Comparison of ENCODE assay signal across 15 mouse cellular contexts in the genomic region with DNA sequence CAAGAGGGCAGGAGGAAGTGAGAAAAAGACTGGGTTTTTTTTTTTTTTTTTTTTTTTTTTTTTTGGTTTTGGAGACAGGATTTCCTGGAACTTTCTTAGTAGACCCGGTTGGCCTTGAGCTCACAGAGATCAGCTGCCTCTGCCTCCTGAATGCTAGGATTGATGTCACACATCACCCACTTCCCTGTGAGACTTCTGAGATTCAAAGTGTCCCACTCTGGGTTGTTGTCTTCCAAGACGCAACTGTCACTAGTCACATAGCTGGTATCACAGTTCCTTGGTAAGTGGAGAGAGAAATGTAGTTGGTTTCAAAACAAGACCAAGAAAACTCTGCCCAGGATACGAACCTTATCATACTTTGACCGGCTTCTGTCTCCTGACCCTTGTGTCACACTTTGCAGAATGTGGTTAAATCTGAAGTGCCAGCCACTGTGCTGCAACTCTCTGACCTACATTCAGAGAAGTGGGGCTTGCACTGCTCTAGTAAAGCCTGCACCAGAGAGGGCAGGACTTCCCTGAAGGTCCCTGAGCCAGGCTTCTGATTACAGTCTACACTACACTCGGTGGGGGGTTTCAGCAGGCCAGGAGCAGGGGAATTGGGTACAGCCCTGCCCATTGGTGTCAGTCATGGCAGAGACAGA. TPM values are rescaled to one million over a fixed set of nuclear protein-coding genes. Genes with fewer than 3 reads are reported as not detected.
DNase-seq lines count a peak whose midpoint lies in the region; ATAC-seq and TF ChIP-seq lines count a peak whose summit lies in the region.
"Had no signal": no experiment of that assay in that cellular context is flagged by ENCODE, and none has a peak within 500 bp of the region (broad histone marks: within the 10 kb centered on the region; RNA-seq: fewer than 3 reads in every experiment).

No protein-coding gene starts in this region.

- intact Hi-C loops in heart, adult 2 months (cut with DNase I) = no loop called here

- peak; percentile 83 for ATAC-seq in megakaryocyte progenitor cell, adult 5-6 weeks (replicated peaks; ENCODE audit: poor library complexity)
- no peak for ATAC-seq in kidney, embryonic 15.5 days (replicated peaks; ENCODE audit: low FRiP score)
- no peak for ATAC-seq in forebrain, embryonic 14.5 days
- ATAC-seq: forebrain, embryonic 16.5 days; intestine, postnatal 0 days; Patski had no signal

- no peaks in the 10 kb centered on the region for H3K4me1 ChIP-seq in heart, adult 2 months (ENCODE audit: control insufficient read depth, insufficient read depth, low read length)
- peaks cover 4% of the 10 kb centered on the region; the same call in 1 of the 2 replicates for H3K4me1 ChIP-seq in brown adipose tissue, adult 24 weeks (ENCODE audit: control insufficient read depth, insufficient read depth, insufficient read length, low read length)
- H3K4me1 ChIP-seq in kidney, embryonic 15.5 days = no peaks in the 10 kb centered on the region
- no peaks in the 10 kb centered on the region for H3K4me1 ChIP-seq in forebrain, embryonic 14.5 days (ENCODE audit: control insufficient read depth, insufficient read depth, low read length)
- H3K4me1 ChIP-seq: neural tube, embryonic 15.5 days had no signal

- no peak for TF ChIP-seq EP300 in heart, adult 2 months (IDR thresholded peaks at IDR 0.05; ENCODE audit: insufficient read depth, low read depth, low read length)

- WGBS in heart, adult 2 months = 38% methylated on average over 5 of the region's 5 CpGs
- 76% methylated on average over 5 of the region's 5 CpGs for WGBS in kidney, embryonic 15.5 days
- 86% methylated on average over 5 of the region's 5 CpGs for WGBS in forebrain, embryonic 14.5 days

- no peak overlapping the region for H3K27ac ChIP-seq in heart, adult 2 months
- H3K27ac ChIP-seq in brown adipose tissue, adult 24 weeks (replicated peaks; ENCODE audit: low read depth, low read length) = peak overlapping the region; percentile 40
- H3K27ac ChIP-seq in kidney, embryonic 15.5 days = no peak overlapping the region
- H3K27ac ChIP-seq in forebrain, embryonic 14.5 days (ENCODE audit: low read depth, low read length) = no peak overlapping the region
- H3K27ac ChIP-seq: neural tube, embryonic 15.5 days had no signal

- TF ChIP-seq POLR2A in heart, adult 2 months (IDR thresholded peaks at IDR 0.05; ENCODE audit: insufficient read depth, low read depth, low read length) = no peak

- no peak for TF ChIP-seq CTCF in heart, adult 2 months (IDR thresholded peaks at IDR 0.05)

- peak; percentile 88 for DNase-seq in heart, adult 11 months
- DNase-seq in heart, adult 2 months = no peak
- DNase-seq in A20 (ENCODE audit: low read depth, low spot score) = peak; percentile 7
- DNase-seq in urinary bladder, adult 18-20 months (ENCODE audit: low spot score in 2 of 2) = no peak
- no peak for DNase-seq in forebrain, embryonic 14.5 days (ENCODE audit: low spot score)
- DNase-seq: cerebellum, postnatal 14 days; heart, postnatal 36 days; right cerebral cortex, postnatal 4 days had no signal

- no peaks in the 10 kb centered on the region for H3K79me2 ChIP-seq in heart, adult 2 months (replicated peaks; ENCODE audit: control insufficient read depth, insufficient read depth, low read length)

- no peak overlapping the region for H3K9ac ChIP-seq in heart, adult 2 months (ENCODE audit: low read depth, low read length)
- H3K9ac ChIP-seq in kidney, embryonic 15.5 days = no peak overlapping the region
- H3K9ac ChIP-seq in forebrain, embryonic 14.5 days (ENCODE audit: low read length) = no peak overlapping the region
- H3K9ac ChIP-seq: neural tube, embryonic 15.5 days had no signal

- no peak overlapping the region for H3K4me2 ChIP-seq in kidney, embryonic 15.5 days
- H3K4me2 ChIP-seq in forebrain, embryonic 14.5 days (ENCODE audit: low read length) = no peak overlapping the region
- H3K4me2 ChIP-seq: neural tube, embryonic 15.5 days had no signal

- H3K4me3 ChIP-seq in heart, adult 2 months = no peak overlapping the region
- H3K4me3 ChIP-seq in brown adipose tissue, adult 24 weeks (ENCODE audit: insufficient read depth, low read depth, low read length) = no peak overlapping the region
- no peak overlapping the region for H3K4me3 ChIP-seq in kidney, embryonic 15.5 days (replicated peaks)
- H3K4me3 ChIP-seq in forebrain, embryonic 14.5 days (ENCODE audit: low read depth, low read length) = no peak overlapping the region
- H3K4me3 ChIP-seq: neural tube, embryonic 15.5 days had no signal

- no peaks in the 10 kb centered on the region for H3K36me3 ChIP-seq in heart, adult 2 months (ENCODE audit: control insufficient read depth, insufficient read depth, low read length)
- no peaks in the 10 kb centered on the region for H3K36me3 ChIP-seq in kidney, embryonic 15.5 days
- no peaks in the 10 kb centered on the region for H3K36me3 ChIP-seq in forebrain, embryonic 14.5 days (ENCODE audit: control insufficient read depth, insufficient read depth, low read length)
- H3K36me3 ChIP-seq: neural tube, embryonic 15.5 days had no signal

- H3K9me3 ChIP-seq in kidney, embryonic 15.5 days (replicated peaks) = no peaks in the 10 kb centered on the region
- no peaks in the 10 kb centered on the region for H3K9me3 ChIP-seq in forebrain, embryonic 14.5 days (replicated peaks; ENCODE audit: control insufficient read depth, low read length)
- H3K9me3 ChIP-seq: neural tube, embryonic 15.5 days had no signal

- H3K27me3 ChIP-seq in heart, adult 2 months (ENCODE audit: control insufficient read depth, insufficient read depth, low read length) = no peaks in the 10 kb centered on the region
- no peaks in the 10 kb centered on the region for H3K27me3 ChIP-seq in kidney, embryonic 15.5 days
- H3K27me3 ChIP-seq in forebrain, embryonic 14.5 days (replicated peaks; ENCODE audit: control insufficient read depth, insufficient read depth, low read length) = no peaks in the 10 kb centered on the region
- H3K27me3 ChIP-seq: neural tube, embryonic 15.5 days; Patski had no signal

RNA-seq across cellular contexts. Expression of a gene that starts 14.5 kb away (rescaled TPM):
- 10 to 100 TPM; 17.9 to 19.8 TPM for total RNA-seq in heart, adult 2 months (2021)
- polyA plus RNA-seq in heart, adult 2 months (2012; rRNA removed) = 19.6 and 44.5 TPM in 2 replicates
- polyA plus RNA-seq in brown adipose tissue, adult 24 weeks (2012; ENCODE audit: insufficient read depth, insufficient read length, missing spikeins) = 61.2 and 63.9 TPM in 2 replicates
- total RNA-seq in megakaryocyte progenitor cell, adult 5-6 weeks (2015) = 5.9 and 7.6 TPM in 2 replicates
- total RNA-seq in megakaryocyte progenitor cell, adult 5-6 weeks (2017) = 4.5 and 6.7 TPM in 2 replicates
- 18.2 and 20.8 TPM in 2 replicates for polyA plus RNA-seq in kidney, embryonic 15.5 days (2015; fragmentation: Nextera tagmentation; extraction: Ambion mirVana)
- 2.4 and 3.5 TPM in 2 replicates for polyA plus RNA-seq in forebrain, embryonic 14.5 days (2014; fragmentation: Nextera tagmentation; extraction: Ambion mirVana)

RNA-seq across cellular contexts. Expression of a gene that starts 50.7 kb away (rescaled TPM):
- 10 to 100 TPM; 19.9 to 23.7 TPM for total RNA-seq in heart, adult 2 months (2021)
- polyA plus RNA-seq in heart, adult 2 months (2012; rRNA removed) = 7.5 and 14.2 TPM in 2 replicates
- 15.9 and 22.5 TPM in 2 replicates for polyA plus RNA-seq in brown adipose tissue, adult 24 weeks (2012; ENCODE audit: insufficient read depth, insufficient read length, missing spikeins)
- 106 and 109 TPM in 2 replicates for total RNA-seq in megakaryocyte progenitor cell, adult 5-6 weeks (2015)
- total RNA-seq in megakaryocyte progenitor cell, adult 5-6 weeks (2017) = 55.6 and 61.3 TPM in 2 replicates
- 65.5 and 67.1 TPM in 2 replicates for polyA plus RNA-seq in kidney, embryonic 15.5 days (2015; fragmentation: Nextera tagmentation; extraction: Ambion mirVana)
- 75.5 and 86.8 TPM in 2 replicates for polyA plus RNA-seq in forebrain, embryonic 14.5 days (2014; fragmentation: Nextera tagmentation; extraction: Ambion mirVana)

Comparison
In these comparisons a context has a peak if more than half of its experiments do, and no peak if none do; other contexts are left out.
1. DNase-seq: peak in heart, adult 11 months (single experiment) and A20 (single experiment); none in heart, adult 2 months (0 of 2), urinary bladder, adult 18-20 months (0 of 2) and forebrain, embryonic 14.5 days (single experiment).